Mouse (Mus musculus): Measurements from ENCODE around the gene Gm13287. TPM values are rescaled to one million over a fixed set of nuclear protein-coding genes. Genes with fewer than 3 reads are reported as not detected.

Gm13287 gene
- total and polyA plus RNA-seq, 3 experiments: not detected

- Histone ChIP-seq H3K4me1 (ENCODE audit: control insufficient read depth in 1 of 2, insufficient read depth in 2 of 2, low read length in 2 of 2) (no peaks in the 10 kb centered on the region), H3K4me3 (ENCODE audit: control insufficient read depth in 1 of 2, insufficient read depth in 1 of 2, low read depth in 2 of 2, low read length in 2 of 2) (no peak overlapping the region), H3K9me3 (replicated peaks; ENCODE audit: insufficient read depth, low read length) (no peaks in the 10 kb centered on the region), H3K27ac (ENCODE audit: control insufficient read depth, low read depth, low read length) (no peak overlapping the region), H3K9ac (ENCODE audit: control insufficient read depth, low read depth, low read length, poor library complexity, severe bottlenecking) (no peak overlapping the region), H3K27me3 (ENCODE audit: control insufficient read depth in 1 of 2, insufficient read depth in 2 of 2, low read length in 2 of 2) (peaks cover 4 to 26% of the 10 kb centered on the region in 2 experiments), H3K36me3 (ENCODE audit: control insufficient read depth in 1 of 2, insufficient read depth in 2 of 2, low read length in 2 of 2) (no peaks in the 10 kb centered on the region), H3K79me2 (ENCODE audit: control insufficient read depth, insufficient read depth, low read length, poor library complexity) (no peaks in the 10 kb centered on the region)
- TF ChIP-seq SIN3A (IDR thresholded peaks at IDR 0.05; ENCODE audit: low read length): no peak
- TF ChIP-seq POLR2AphosphoS5 (IDR thresholded peaks at IDR 0.05; ENCODE audit: borderline replicate concordance, low read depth, low read length): no peak
- TF ChIP-seq CTCF (IDR thresholded peaks at IDR 0.05 in 2 of 3, conservative IDR thresholded peaks at IDR 0.05 in 1 of 3; ENCODE audit: control insufficient read depth in 1 of 3, insufficient read depth in 1 of 3, low read depth in 2 of 3, low read length in 3 of 3, poor library complexity in 1 of 3, severe bottlenecking in 1 of 3): no peak
- no peak for TF ChIP-seq RCOR1 (IDR thresholded peaks at IDR 0.05; ENCODE audit: low read depth, low read length)
- TF ChIP-seq POLR2A (IDR thresholded peaks at IDR 0.05; ENCODE audit: control insufficient read depth in 1 of 2, insufficient read depth in 1 of 2, low read depth in 1 of 2, low read length in 2 of 2, poor library complexity in 1 of 2): no peak
- TF ChIP-seq BHLHE40 (IDR thresholded peaks at IDR 0.05; ENCODE audit: borderline replicate concordance, low read depth, low read length): no peak
- no peak for TF ChIP-seq GABPA (IDR thresholded peaks at IDR 0.05; ENCODE audit: low read depth, low read length)
- no peak for TF ChIP-seq E2F4 (IDR thresholded peaks at IDR 0.05; ENCODE audit: borderline replicate concordance, low read depth, low read length)
- TF ChIP-seq TCF12 (IDR thresholded peaks at IDR 0.05; ENCODE audit: low read depth, low read length): no peak
- no peak for DNase-seq (ENCODE audit: low read depth, low spot score)
Observed at GRCm38 (mm10) chr4:88851026-88851763, 48.1 kb downstream of the Gm13287 start.

Other genes starting within 250 kb of the Gm13287 start
Only the 30 nearest of the 31 such genes appear.
- not detected in 2 replicates for gene Ifna14, start 231.5 kb upstream of the Gm13287 start, total RNA-seq (2012; rRNA removed)
- gene Ifna14, start 231.5 kb upstream of the Gm13287 start, polyA plus RNA-seq (2012; ENCODE audit: insufficient read depth in 1 of 2, insufficient read length in 2 of 2, low read depth in 1 of 2, low replicate concordance in 2 of 2, missing spikeins in 1 of 2): not detected
- gene Ifna9, start 210.9 kb upstream of the Gm13287 start, total RNA-seq (2012; rRNA removed): not detected in 2 replicates
- not detected for gene Ifna9, start 210.9 kb upstream of the Gm13287 start, polyA plus RNA-seq (2012; ENCODE audit: insufficient read depth in 1 of 2, insufficient read length in 2 of 2, low read depth in 1 of 2, low replicate concordance in 2 of 2, missing spikeins in 1 of 2)
- not detected in 2 replicates for gene Ifna12, start 199.9 kb upstream of the Gm13287 start, total RNA-seq (2012; rRNA removed)
- gene Ifna12, start 199.9 kb upstream of the Gm13287 start, polyA plus RNA-seq (2012; ENCODE audit: insufficient read depth in 1 of 2, insufficient read length in 2 of 2, low read depth in 1 of 2, low replicate concordance in 2 of 2, missing spikeins in 1 of 2): not detected
- not detected in 2 replicates for gene C87499, start 168.8 kb upstream of the Gm13287 start, total RNA-seq (2012; rRNA removed)
- not detected for gene C87499, start 168.8 kb upstream of the Gm13287 start, polyA plus RNA-seq (2012; ENCODE audit: insufficient read depth in 1 of 2, insufficient read length in 2 of 2, low read depth in 1 of 2, low replicate concordance in 2 of 2, missing spikeins in 1 of 2)
- not detected in 2 replicates for gene Ifna13, start 158.8 kb upstream of the Gm13287 start, total RNA-seq (2012; rRNA removed)
- not detected for gene Ifna13, start 158.8 kb upstream of the Gm13287 start, polyA plus RNA-seq (2012; ENCODE audit: insufficient read depth in 1 of 2, insufficient read length in 2 of 2, low read depth in 1 of 2, low replicate concordance in 2 of 2, missing spikeins in 1 of 2)
- not detected in 2 replicates for gene Ifna16, start 126.3 kb upstream of the Gm13287 start, total RNA-seq (2012; rRNA removed)
- not detected for gene Ifna16, start 126.3 kb upstream of the Gm13287 start, polyA plus RNA-seq (2012; ENCODE audit: insufficient read depth in 1 of 2, insufficient read length in 2 of 2, low read depth in 1 of 2, low replicate concordance in 2 of 2, missing spikeins in 1 of 2)
- not detected in 2 replicates for gene Ifna2, start 119.3 kb upstream of the Gm13287 start, total RNA-seq (2012; rRNA removed)
- not detected for gene Ifna2, start 119.3 kb upstream of the Gm13287 start, polyA plus RNA-seq (2012; ENCODE audit: insufficient read depth in 1 of 2, insufficient read length in 2 of 2, low read depth in 1 of 2, low replicate concordance in 2 of 2, missing spikeins in 1 of 2)
- gene Ifnab, start 111.9 kb upstream of the Gm13287 start, total RNA-seq (2012; rRNA removed): not detected in 2 replicates
- not detected for gene Ifnab, start 111.9 kb upstream of the Gm13287 start, polyA plus RNA-seq (2012; ENCODE audit: insufficient read depth in 1 of 2, insufficient read length in 2 of 2, low read depth in 1 of 2, low replicate concordance in 2 of 2, missing spikeins in 1 of 2)
- gene Gm26566, start 81.4 kb upstream of the Gm13287 start, total RNA-seq (2012; rRNA removed): 7.8 and 9.8 TPM in 2 replicates
- gene Gm26566, start 81.4 kb upstream of the Gm13287 start, polyA plus RNA-seq (2012; ENCODE audit: insufficient read depth in 1 of 2, insufficient read length in 2 of 2, low read depth in 1 of 2, low replicate concordance in 2 of 2, missing spikeins in 1 of 2): under 1 TPM in 1 of 2 experiments, not detected in 1; 0.40 TPM
- 33.9 and 35.1 TPM in 2 replicates for gene Klhl9, start 80.8 kb upstream of the Gm13287 start, total RNA-seq (2012; rRNA removed)
- 10 to 100 TPM; 16.6 to 69.5 TPM for gene Klhl9, start 80.8 kb upstream of the Gm13287 start, polyA plus RNA-seq (2012; ENCODE audit: insufficient read depth in 1 of 2, insufficient read length in 2 of 2, low read depth in 1 of 2, low replicate concordance in 2 of 2, missing spikeins in 1 of 2)
- gene Gm13271, start 48.4 kb upstream of the Gm13287 start, total RNA-seq (2012; rRNA removed): not detected in 2 replicates
- gene Gm13271, start 48.4 kb upstream of the Gm13287 start, polyA plus RNA-seq (2012; ENCODE audit: insufficient read depth in 1 of 2, insufficient read length in 2 of 2, low read depth in 1 of 2, low replicate concordance in 2 of 2, missing spikeins in 1 of 2): not detected
- gene Gm13283, start 43.1 kb upstream of the Gm13287 start, total RNA-seq (2012; rRNA removed): not detected in 2 replicates
- gene Gm13283, start 43.1 kb upstream of the Gm13287 start, polyA plus RNA-seq (2012; ENCODE audit: insufficient read depth in 1 of 2, insufficient read length in 2 of 2, low read depth in 1 of 2, low replicate concordance in 2 of 2, missing spikeins in 1 of 2): not detected
- gene Gm13290, start 29.4 kb upstream of the Gm13287 start, total RNA-seq (2012; rRNA removed): not detected in 2 replicates
- under 1 TPM in 1 of 2 experiments, not detected in 1; 0.29 TPM for gene Gm13290, start 29.4 kb upstream of the Gm13287 start, polyA plus RNA-seq (2012; ENCODE audit: insufficient read depth in 1 of 2, insufficient read length in 2 of 2, low read depth in 1 of 2, low replicate concordance in 2 of 2, missing spikeins in 1 of 2)
- gene Gm13289, start 26.3 kb upstream of the Gm13287 start, total RNA-seq (2012; rRNA removed): not detected in 2 replicates
- not detected for gene Gm13289, start 26.3 kb upstream of the Gm13287 start, polyA plus RNA-seq (2012; ENCODE audit: insufficient read depth in 1 of 2, insufficient read length in 2 of 2, low read depth in 1 of 2, low replicate concordance in 2 of 2, missing spikeins in 1 of 2)
- gene Gm13272, start 23.4 kb upstream of the Gm13287 start, total RNA-seq (2012; rRNA removed): not detected in 2 replicates
- not detected for gene Gm13272, start 23.4 kb upstream of the Gm13287 start, polyA plus RNA-seq (2012; ENCODE audit: insufficient read depth in 1 of 2, insufficient read length in 2 of 2, low read depth in 1 of 2, low replicate concordance in 2 of 2, missing spikeins in 1 of 2)
- not detected in 2 replicates for gene Ifnz, start 21.1 kb upstream of the Gm13287 start, total RNA-seq (2012; rRNA removed)
- under 1 TPM in 1 of 2 experiments, not detected in 1; 0.11 TPM for gene Ifnz, start 21.1 kb upstream of the Gm13287 start, polyA plus RNA-seq (2012; ENCODE audit: insufficient read depth in 1 of 2, insufficient read length in 2 of 2, low read depth in 1 of 2, low replicate concordance in 2 of 2, missing spikeins in 1 of 2)
- not detected in 2 replicates for gene Gm13276, start 17.5 kb upstream of the Gm13287 start, total RNA-seq (2012; rRNA removed)
- gene Gm13276, start 17.5 kb upstream of the Gm13287 start, polyA plus RNA-seq (2012; ENCODE audit: insufficient read depth in 1 of 2, insufficient read length in 2 of 2, low read depth in 1 of 2, low replicate concordance in 2 of 2, missing spikeins in 1 of 2): not detected
- gene Gm13277, start 14.6 kb upstream of the Gm13287 start, total RNA-seq (2012; rRNA removed): not detected in 2 replicates
- not detected for gene Gm13277, start 14.6 kb upstream of the Gm13287 start, polyA plus RNA-seq (2012; ENCODE audit: insufficient read depth in 1 of 2, insufficient read length in 2 of 2, low read depth in 1 of 2, low replicate concordance in 2 of 2, missing spikeins in 1 of 2)
- gene Gm13278, start 11.7 kb upstream of the Gm13287 start, total RNA-seq (2012; rRNA removed): not detected in 2 replicates
- not detected for gene Gm13278, start 11.7 kb upstream of the Gm13287 start, polyA plus RNA-seq (2012; ENCODE audit: insufficient read depth in 1 of 2, insufficient read length in 2 of 2, low read depth in 1 of 2, low replicate concordance in 2 of 2, missing spikeins in 1 of 2)
- not detected in 2 replicates for gene Gm13275, start 8.8 kb upstream of the Gm13287 start, total RNA-seq (2012; rRNA removed)
- under 1 TPM in 1 of 2 experiments, not detected in 1; 0.52 TPM for gene Gm13275, start 8.8 kb upstream of the Gm13287 start, polyA plus RNA-seq (2012; ENCODE audit: insufficient read depth in 1 of 2, insufficient read length in 2 of 2, low read depth in 1 of 2, low replicate concordance in 2 of 2, missing spikeins in 1 of 2)
- not detected in 2 replicates for gene Gm13279, start 5.9 kb upstream of the Gm13287 start, total RNA-seq (2012; rRNA removed)
- not detected for gene Gm13279, start 5.9 kb upstream of the Gm13287 start, polyA plus RNA-seq (2012; ENCODE audit: insufficient read depth in 1 of 2, insufficient read length in 2 of 2, low read depth in 1 of 2, low replicate concordance in 2 of 2, missing spikeins in 1 of 2)
- 0.10 TPM in 1 of 2 replicates, not detected in the other for gene Gm13285, start 3.6 kb upstream of the Gm13287 start, total RNA-seq (2012; rRNA removed)
- under 1 TPM in 1 of 2 experiments, not detected in 1; 0.14 TPM for gene Gm13285, start 3.6 kb upstream of the Gm13287 start, polyA plus RNA-seq (2012; ENCODE audit: insufficient read depth in 1 of 2, insufficient read length in 2 of 2, low read depth in 1 of 2, low replicate concordance in 2 of 2, missing spikeins in 1 of 2)
- not detected in 2 replicates for gene Gm13288, start 2.3 kb downstream of the Gm13287 start, total RNA-seq (2012; rRNA removed)
- not detected for gene Gm13288, start 2.3 kb downstream of the Gm13287 start, polyA plus RNA-seq (2012; ENCODE audit: insufficient read depth in 1 of 2, insufficient read length in 2 of 2, low read depth in 1 of 2, low replicate concordance in 2 of 2, missing spikeins in 1 of 2)
- gene Ifna7, start 13.0 kb downstream of the Gm13287 start, total RNA-seq (2012; rRNA removed): not detected in 2 replicates
- not detected for gene Ifna7, start 13.0 kb downstream of the Gm13287 start, polyA plus RNA-seq (2012; ENCODE audit: insufficient read depth in 1 of 2, insufficient read length in 2 of 2, low read depth in 1 of 2, low replicate concordance in 2 of 2, missing spikeins in 1 of 2)
- not detected in 2 replicates for gene Ifna11, start 16.7 kb downstream of the Gm13287 start, total RNA-seq (2012; rRNA removed)
- gene Ifna11, start 16.7 kb downstream of the Gm13287 start, polyA plus RNA-seq (2012; ENCODE audit: insufficient read depth in 1 of 2, insufficient read length in 2 of 2, low read depth in 1 of 2, low replicate concordance in 2 of 2, missing spikeins in 1 of 2): not detected
- gene Ifna6, start 24.2 kb downstream of the Gm13287 start, total RNA-seq (2012; rRNA removed): not detected in 2 replicates
- not detected for gene Ifna6, start 24.2 kb downstream of the Gm13287 start, polyA plus RNA-seq (2012; ENCODE audit: insufficient read depth in 1 of 2, insufficient read length in 2 of 2, low read depth in 1 of 2, low replicate concordance in 2 of 2, missing spikeins in 1 of 2)
- not detected in 2 replicates for gene Ifna5, start 32.3 kb downstream of the Gm13287 start, total RNA-seq (2012; rRNA removed)
- not detected for gene Ifna5, start 32.3 kb downstream of the Gm13287 start, polyA plus RNA-seq (2012; ENCODE audit: insufficient read depth in 1 of 2, insufficient read length in 2 of 2, low read depth in 1 of 2, low replicate concordance in 2 of 2, missing spikeins in 1 of 2)
- gene Ifna4, start 38.6 kb downstream of the Gm13287 start, total RNA-seq (2012; rRNA removed): not detected in 2 replicates
- not detected for gene Ifna4, start 38.6 kb downstream of the Gm13287 start, polyA plus RNA-seq (2012; ENCODE audit: insufficient read depth in 1 of 2, insufficient read length in 2 of 2, low read depth in 1 of 2, low replicate concordance in 2 of 2, missing spikeins in 1 of 2)
- gene Ifna1, start 46.8 kb downstream of the Gm13287 start, total RNA-seq (2012; rRNA removed): not detected in 2 replicates
- not detected for gene Ifna1, start 46.8 kb downstream of the Gm13287 start, polyA plus RNA-seq (2012; ENCODE audit: insufficient read depth in 1 of 2, insufficient read length in 2 of 2, low read depth in 1 of 2, low replicate concordance in 2 of 2, missing spikeins in 1 of 2)
- not detected in 2 replicates for gene Ifne, start 76.9 kb downstream of the Gm13287 start, total RNA-seq (2012; rRNA removed)
- gene Ifne, start 76.9 kb downstream of the Gm13287 start, polyA plus RNA-seq (2012; ENCODE audit: insufficient read depth in 1 of 2, insufficient read length in 2 of 2, low read depth in 1 of 2, low replicate concordance in 2 of 2, missing spikeins in 1 of 2): not detected